Mouse (Mus musculus): ENCODE measurements at regions not wholly inside any gene's neighbourhood (a gene's known extent, or its start where the extent isn't known, plus 50 kb on each side); places are given as distances from the start of the nearest gene placed in this dataset.
A peak's percentile ranks its signal among the peaks of the same experiment; 100 is the strongest.

DNA sequence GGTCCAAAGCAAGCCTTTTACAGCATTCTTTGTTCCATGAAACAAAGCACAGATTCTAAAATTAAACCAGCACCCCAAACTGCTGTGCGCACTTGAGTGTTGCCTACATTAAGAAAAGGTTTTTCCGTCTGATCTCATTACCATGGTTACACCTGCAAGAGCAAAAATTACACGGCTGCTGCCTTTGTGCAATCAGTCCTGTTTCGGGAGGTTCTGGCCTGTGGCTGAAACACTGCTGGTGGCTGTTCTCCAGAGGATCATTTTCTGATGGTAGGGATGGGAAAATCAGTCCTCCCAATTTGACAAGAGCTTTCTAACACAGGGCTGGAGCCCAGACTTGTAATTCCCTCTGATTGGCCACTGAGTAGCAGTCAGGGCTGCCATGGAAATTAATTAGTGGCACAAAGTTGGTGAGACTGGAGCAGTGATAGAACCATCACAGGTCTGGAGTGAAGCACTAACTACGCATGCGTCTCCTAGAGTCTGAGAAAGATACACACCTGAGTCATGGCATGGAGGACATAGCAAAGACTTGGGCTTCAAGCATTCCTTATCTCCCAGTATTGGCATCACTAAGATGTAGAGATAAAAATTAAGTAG is 114.8 kb upstream of the Fam49a start:
- no peak for DNase-seq (ENCODE audit: low spot score in 2 of 2)

DNA sequence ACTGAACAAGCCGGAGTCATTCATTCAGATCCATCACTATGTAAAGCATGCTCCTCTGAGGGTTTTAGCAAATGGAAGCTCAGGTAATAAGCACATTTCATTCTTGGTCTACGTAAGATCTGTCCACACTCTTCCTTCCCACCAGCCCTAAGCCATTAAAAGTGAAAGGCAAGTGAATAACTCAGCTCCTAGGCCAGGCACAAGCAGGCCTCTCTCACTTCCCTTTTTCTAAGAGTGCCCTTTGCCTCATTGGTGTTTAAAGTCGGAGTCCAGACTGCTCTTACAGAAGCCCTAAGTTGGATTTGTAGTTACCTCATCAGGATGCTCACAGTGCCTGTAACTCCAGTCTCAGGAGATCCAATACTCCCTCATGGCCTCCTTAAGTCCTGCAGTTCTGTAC is 114.1 kb upstream of the Fam49a start:
- DNase-seq (ENCODE audit: low spot score in 2 of 2): no peak

DNA sequence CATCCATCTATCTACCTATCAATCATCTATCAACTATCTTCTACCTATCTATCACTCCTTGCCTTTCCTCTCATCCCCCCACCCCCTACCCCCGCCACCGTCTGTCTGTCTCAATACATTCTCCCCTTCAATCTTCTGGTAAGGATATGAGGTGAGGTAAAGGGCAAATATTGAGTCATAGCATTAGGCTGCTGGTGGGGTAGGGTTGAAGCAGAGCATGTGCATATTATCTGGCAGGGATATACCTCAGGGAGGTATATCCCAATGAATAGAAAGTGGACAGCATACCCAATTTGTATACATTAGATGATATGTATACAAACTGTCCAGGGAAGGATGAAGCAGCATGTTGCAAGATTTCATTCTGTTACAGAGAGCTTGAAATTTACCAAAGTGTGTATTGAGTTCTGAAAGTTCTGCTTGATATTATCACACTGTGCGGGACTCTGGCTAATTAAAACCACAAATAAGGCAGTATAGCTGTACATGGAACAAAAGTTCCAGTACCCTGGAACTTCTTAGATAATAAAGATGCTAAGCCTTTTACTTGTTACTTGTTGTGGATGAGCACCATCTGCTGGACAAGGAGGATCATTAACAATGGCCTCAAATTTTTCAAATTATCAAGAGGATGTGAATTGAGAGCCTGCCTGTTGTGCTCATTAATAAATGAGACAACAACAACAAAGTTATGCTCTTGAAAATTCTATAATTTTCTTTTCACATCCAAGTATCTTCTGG is 113.1 kb upstream of the Fam49a start:
- DNase-seq (ENCODE audit: low spot score in 2 of 2): no peak

DNA sequence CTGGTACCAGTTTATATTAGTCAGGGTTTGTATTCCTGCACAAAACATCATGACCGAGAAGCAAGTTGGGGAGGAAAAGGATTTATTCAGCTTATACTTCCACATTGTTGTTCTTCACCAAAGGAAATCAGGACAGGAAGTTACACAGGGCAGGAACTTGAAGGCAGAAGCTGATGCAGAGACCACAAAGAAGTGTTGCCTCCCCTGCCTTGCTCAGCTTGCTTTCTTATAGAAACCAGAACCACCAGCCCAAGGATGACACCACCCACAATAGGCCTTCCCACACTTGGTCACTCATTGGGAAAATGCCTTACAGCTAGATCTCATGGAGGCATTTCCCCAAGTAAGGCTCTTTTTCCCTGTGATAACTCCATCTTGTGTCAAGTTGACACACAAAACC is 97.5 kb upstream of the Fam49a start:
- DNase-seq (ENCODE audit: low spot score in 2 of 2): no peak

DNA sequence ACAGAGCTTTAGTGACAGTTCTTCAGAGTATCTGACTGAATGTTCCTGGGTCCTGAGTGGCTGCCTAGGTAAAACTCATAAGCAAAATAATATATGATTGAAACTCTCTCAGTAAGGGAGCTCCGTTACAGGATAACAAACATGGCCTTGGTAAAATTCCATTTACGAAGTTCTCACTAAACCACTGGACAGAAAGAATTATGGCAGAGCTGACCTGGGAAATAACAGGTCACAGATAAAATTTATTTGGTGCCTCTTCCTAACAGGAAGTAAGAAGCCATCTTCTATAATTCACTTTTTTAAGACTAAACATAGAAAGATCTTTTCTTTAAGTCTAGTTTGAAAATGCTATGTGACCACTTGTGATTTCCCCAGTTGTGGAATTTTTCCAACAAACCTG is 91.4 kb upstream of the Fam49a start:
- no peak for DNase-seq (ENCODE audit: low spot score in 2 of 2)

DNA sequence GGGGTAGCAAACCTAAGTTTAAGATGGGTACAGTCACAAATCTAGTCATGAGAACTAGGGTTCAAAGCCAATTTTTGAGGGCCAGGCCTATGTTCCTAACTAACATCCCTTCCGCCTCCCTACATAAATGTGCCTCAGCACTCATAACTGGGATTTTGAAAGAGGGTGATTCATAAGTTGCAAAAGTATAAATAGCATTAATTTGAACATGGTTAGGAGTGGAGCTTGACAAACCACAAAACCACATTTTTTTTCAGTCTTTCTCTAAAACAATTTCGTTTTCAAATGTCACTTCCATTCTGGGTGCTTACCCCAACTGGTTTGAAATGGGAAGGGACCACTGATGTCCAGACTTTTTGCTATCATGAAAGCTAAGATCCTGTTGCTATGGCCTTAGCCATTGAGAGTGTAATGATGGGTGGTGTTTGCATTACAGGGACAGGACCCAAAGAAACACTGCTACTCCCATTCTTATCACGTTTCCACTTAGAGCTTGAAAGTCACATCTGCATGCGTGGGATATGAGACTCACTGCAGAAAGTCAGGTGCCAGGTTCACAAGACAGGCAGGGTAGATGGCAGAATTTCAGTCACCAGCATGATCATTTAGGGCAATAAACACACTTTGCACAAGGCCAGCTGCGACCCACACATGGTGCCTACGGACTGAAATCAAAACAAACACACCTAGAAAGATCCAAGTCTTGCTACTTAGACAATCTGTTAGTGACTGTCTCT is 89.7 kb upstream of the Fam49a start:
- DNase-seq (ENCODE audit: low spot score in 2 of 2): no peak

DNA sequence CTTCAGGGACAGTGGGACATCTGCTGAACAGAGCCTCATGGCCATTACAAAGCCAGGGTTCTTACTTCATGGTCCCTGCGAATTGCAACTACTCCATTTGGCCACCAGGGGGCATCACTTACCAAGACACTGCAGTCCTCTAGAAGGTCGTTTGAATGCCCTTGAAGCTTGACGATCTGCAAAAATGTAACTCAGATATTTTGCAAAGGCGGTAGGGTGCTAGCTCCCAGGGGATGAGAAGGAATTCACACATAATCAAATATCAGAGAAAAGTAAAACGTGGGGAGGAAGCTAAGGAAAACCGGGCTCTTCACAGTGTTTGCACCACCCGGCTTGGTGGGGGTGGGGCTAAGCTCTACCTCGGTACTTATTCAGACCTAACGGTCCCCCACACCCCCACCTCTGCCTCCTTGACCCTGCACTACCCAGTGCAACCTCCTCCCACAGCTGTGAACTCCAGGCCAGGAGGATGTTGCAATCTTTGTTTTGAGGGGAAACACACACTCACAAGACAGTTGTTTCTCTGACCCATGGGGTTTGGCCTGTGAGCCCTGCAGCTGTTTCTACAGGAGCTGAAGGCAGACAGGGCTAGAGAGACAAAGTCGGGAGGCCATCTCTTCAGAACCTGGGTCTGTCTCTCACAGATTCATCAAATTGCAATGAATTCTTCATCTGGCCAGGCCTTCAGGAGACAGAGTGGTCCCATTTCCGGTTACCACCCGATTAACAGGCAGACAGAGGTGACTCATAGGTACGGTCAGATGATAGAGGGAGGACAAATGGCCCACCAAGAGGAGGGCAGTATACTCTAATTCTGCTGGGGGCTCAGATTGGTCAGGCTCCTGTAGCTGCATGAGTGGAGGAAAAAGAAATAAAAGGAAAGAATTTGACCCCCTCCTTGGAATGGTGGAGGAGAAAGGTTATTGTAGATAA is 85.3 kb upstream of the Fam49a start:
- DNase-seq (ENCODE audit: low spot score in 2 of 2): peak; percentile 61 to 74

DNA sequence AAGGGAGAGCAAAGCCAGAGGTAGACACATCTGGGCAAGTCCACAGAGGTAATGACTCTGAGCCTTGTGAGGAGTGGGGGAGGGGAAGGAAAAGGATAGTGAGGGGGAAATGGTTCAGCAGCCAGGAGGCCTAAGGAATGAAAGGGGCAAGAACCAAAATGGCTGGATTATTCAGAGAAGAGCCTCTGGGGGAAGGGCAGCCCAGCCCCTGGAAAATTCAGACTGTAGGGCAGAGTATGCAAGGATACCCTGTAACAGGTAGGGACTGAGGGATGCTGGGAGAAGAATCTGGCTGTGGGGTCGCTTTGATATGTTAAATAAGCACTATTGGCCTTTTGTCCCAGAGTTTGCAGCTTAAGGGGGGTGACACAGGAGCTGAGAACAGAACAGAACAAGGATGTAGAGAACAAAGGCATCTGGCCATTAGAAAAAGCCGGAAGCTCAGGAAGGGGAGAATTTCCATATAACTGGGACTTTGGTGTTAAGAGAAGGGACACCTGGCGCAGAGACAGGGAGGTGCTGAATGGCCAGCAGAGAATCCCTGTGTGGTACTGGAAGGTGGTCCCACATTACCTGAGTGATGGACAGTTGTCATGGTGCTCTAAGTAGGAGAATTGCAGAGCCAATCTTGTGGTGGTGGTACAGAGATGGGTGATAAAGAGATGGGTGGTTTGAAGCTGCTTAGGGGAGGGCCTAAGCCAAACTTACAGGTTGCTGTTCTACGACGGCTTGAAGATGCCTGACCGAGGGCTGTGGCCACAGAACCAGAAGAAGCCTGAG is 84.5 kb upstream of the Fam49a start:
- no peak for DNase-seq (ENCODE audit: low spot score in 2 of 2)

DNA sequence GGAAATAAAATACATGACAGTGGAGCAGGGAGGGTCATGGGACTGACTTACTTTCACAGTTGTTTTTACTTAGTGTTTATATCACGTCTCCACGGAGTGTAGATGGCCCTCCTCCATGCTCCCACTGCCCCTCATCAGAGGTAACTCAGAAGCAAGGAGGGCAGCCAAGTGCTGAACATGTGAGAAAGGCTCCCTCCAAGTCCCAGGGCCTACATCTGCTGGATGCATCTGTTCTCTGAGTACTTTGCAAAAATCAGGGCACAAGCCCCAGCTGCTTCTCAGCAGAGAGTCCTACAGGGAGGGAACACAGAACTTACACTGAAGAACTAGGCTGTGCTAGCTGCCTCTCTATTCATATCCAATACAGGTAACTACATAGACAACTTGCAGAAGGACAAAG is 83.5 kb upstream of the Fam49a start:
- no peak for DNase-seq (ENCODE audit: low spot score in 2 of 2)

DNA sequence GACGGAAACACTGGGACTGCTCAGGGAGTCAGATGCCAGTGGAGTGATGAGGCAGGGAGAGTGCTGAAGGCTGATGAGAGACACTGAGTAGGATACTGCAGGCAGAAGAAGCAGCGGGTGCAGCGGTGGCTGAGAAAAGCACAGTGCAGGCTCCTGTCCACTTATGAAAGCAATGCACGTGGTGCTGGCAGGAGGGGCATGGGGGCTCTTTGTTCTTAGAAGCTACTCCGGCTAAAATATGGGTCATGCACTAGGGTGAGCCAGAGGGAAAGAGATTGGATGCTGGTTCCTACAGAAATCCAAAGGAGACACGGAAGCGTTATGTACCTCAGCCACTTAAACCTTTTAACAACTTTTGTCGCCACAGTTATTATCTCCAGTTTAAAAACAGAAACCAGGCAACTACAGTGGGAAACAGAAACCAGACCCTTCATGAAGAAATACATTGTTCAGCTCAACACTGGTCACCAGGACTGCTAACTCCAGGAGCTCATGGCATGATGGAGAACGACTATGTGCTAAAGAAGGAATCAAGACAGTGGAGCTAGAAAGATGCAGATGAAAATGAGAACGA is 82.6 kb upstream of the Fam49a start:
- DNase-seq (ENCODE audit: low spot score in 2 of 2): no peak

DNA sequence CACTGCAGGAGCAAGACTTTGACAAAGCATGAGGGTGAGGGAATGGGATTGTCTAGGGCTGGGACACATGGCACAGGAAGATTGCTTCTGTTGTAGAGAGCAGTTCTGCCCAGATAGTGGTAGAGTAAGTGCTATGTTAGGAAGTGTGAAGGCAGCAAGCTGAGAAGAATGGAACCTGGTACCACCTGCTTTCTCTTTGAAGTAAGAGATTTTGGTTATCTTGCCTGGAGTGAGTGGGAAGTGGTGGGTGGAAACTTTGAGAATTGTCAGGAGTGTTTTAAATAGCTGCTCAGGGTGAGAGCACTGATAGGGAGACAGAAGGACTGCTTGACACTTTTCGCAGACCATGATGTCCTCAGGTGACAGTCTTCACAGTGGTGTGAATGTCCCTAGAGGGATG is 81.0 kb upstream of the Fam49a start:
- no peak for DNase-seq (ENCODE audit: low spot score in 2 of 2)

DNA sequence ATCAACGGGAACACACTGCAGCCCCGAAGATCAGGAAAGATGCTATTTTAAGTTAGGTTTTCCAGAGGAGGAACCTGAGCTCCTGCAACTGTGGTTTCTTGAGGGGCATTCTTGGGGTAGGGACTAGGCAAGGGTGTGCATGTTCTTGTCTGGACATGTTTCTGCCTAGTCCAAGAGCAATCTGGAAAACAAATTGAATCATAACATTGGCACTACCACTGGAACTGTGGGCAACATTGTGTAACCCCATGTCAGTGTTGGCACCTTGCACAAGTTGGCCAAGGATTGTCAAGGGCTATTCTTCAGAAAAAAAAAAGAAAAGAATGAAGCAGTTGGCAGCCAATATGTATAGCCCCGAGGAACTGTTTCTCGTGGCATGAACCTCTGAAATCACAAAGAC is 80.3 kb upstream of the Fam49a start:
- DNase-seq (ENCODE audit: low spot score in 2 of 2): no peak

DNA sequence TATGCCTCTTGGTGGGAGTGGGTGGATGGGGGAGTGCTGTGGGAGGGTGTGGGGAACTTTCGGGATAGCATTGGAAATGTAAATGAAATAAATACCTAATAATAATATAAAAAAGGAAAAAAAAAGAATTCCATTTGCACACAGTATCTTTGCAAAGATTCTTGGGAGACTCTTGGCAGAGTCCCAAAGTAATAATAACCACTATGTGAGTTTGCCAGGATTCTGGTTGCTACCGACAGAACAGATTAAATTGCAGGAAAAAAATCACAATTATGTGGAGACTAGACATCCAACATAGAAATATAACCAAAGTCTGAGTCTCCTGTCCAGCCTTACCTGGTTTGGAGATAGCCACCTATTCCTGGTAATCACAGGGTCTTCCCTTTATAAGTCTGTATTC is 75.6 kb upstream of the Fam49a start:
- no peak for DNase-seq (ENCODE audit: low spot score in 2 of 2)

DNA sequence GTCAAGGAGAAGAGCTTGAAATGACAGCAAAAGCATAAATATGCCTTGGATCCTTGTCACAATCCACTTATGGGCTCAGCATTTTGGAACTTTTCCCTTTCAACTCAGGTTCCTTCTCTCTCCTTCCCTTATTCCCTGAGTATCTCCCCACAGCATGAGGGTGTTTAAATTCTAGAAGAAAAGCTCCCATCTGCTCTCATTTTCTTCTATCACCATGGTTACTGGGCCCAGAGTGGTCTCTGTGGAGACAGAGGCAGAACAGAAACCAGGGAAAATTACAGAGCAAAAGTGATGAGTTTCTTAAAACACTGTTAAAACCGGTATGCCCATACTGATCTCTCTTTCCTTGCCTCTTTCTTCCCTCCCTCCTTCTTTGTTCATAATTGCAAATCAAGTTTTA is 66.9 kb upstream of the Fam49a start:
- DNase-seq (ENCODE audit: low spot score in 2 of 2): no peak

DNA sequence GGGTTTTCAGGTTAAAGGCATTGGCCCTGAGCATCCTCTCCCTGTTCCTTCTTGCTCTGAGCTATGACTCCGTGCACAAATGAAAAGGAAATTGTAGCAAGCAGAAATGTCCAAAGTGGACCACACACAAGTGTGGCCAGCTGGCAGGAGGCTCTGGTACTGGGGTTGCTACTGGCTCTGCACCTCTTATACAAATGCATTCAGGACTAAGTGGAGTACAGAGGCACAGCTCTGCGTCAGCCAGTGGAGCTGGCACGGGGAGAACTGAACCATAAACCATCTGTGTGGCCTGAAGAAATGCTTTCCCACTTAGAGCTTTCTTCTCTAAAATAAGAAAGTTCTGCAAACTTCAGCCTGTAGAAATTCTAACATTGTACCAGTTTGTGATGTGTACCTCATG is 65.3 kb upstream of the Fam49a start:
- DNase-seq (ENCODE audit: low spot score in 2 of 2): no peak

DNA sequence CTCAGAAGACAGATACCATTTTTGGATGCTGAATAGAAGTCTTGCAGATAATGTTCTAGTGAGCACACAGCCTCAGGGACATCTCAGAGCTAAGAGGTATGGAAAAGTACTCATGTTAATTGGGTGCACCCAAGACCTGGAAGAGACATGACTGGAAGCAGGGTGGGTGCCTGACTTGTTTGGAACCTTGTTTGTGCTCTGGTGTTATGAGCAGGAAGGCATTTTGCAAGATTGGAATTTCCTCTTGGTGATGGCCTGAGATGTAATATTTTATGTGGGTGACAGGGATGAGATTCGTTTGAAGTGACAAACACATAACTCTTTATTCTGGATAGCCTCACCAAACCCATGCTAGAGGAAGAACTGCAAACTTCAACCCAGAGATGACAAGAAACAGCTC is 53.7 kb upstream of the Fam49a start:
- no peak for DNase-seq (ENCODE audit: low spot score in 2 of 2)

Data from natural killer cell, adult 2 months (primary cell).